Mouse (Mus musculus) C2C12 (cell line): Measurements from ENCODE around the gene Rufy2. TPM values are rescaled to one million over a fixed set of nuclear protein-coding genes. Genes with fewer than 3 reads are reported as not detected.

Experiments
- H3K27me3 ChIP-seq: one replicate; pipeline ENCODE4 v1.6.1; 2011; ENCODE audit not compliant: control insufficient read depth, insufficient read depth, insufficient read length
- H3K36me3 ChIP-seq: one replicate; pipeline ENCODE4 v1.6.1; 2011; ENCODE audit not compliant: control insufficient read depth, insufficient read depth
- H3K4me3 ChIP-seq: one replicate; pipeline ENCODE4 v1.5.1; 2011; ENCODE audit warnings: mild to moderate bottlenecking, control low read depth; ENCODE audit not compliant: poor library complexity, insufficient read depth, severe bottlenecking
- H3K79me2 ChIP-seq: one replicate; pipeline ENCODE4 v1.6.1; 2011; ENCODE audit not compliant: control insufficient read depth, insufficient read depth
- H3K79me3 ChIP-seq: one replicate; pipeline ENCODE4 v1.6.1; 2011; ENCODE audit warnings: low read depth, control low read depth
- H3ac ChIP-seq: one replicate; pipeline ENCODE3; 2011; ENCODE audit warnings: low read depth; ENCODE audit not compliant: control insufficient read depth, insufficient read length
- CEBPB ChIP-seq: IDR thresholded peaks from one replicate; pipeline ENCODE4 v1.6.1; 2011; ENCODE audit warnings: low read depth, mild to moderate bottlenecking, control low read depth, moderate library complexity
- CTCF ChIP-seq: IDR thresholded peaks from one replicate; pipeline ENCODE4 v1.5.1; 2011; ENCODE audit not compliant: control insufficient read depth, insufficient read depth, insufficient read length
- FOSL1 ChIP-seq: IDR thresholded peaks from one replicate; pipeline ENCODE4 v1.8.0; 2011; ENCODE audit warnings: mild to moderate bottlenecking, low read length; ENCODE audit not compliant: poor library complexity, insufficient read depth, severe bottlenecking
- MAX ChIP-seq: IDR thresholded peaks from one replicate; pipeline ENCODE4 v1.6.1; 2011; ENCODE audit warnings: mild to moderate bottlenecking, control low read depth
- MYOD1 ChIP-seq: IDR thresholded peaks from one replicate; pipeline ENCODE4 v1.6.1; 2011; ENCODE audit warnings: low read depth; ENCODE audit not compliant: control insufficient read depth, insufficient read length
- MYOG ChIP-seq: IDR thresholded peaks from one replicate; pipeline ENCODE4 v1.6.1; 2011; ENCODE audit not compliant: control insufficient read depth, insufficient read length; ENCODE audit errors: extremely low read depth
- USF1 ChIP-seq: IDR thresholded peaks from one replicate; pipeline ENCODE4 v1.6.1; 2011; ENCODE audit warnings: low read depth, mild to moderate bottlenecking, control low read depth, moderate library complexity
- polyA plus RNA-seq: library from polyadenylated mRNA; unstranded; fragments of >200 nt; fragmentation: generic; extraction: Trizol; gene quantifications from one replicate; pipeline ENCODE4 v1.2.1, GENCODE M21; 2012; ENCODE audit warnings: missing spikeins

Rufy2 gene
- polyA plus RNA-seq, 1 experiment = 2.4 TPM

GRCm38 (mm10) chr10:63028396-63028795, 48.4 kb downstream of the Rufy2 start:
- Histone ChIP-seq H3K36me3 (no peaks in the 10 kb centered on the region), H3K4me3 (no peak overlapping the region), H3K27me3 (no peaks in the 10 kb centered on the region), H3K79me2 (peaks cover 2% of the 10 kb centered on the region), H3K79me3 (no peaks in the 10 kb centered on the region), H3ac (no peak overlapping the region)
- TF ChIP-seq USF1 (no peak), FOSL1 (no peak), CTCF (no peak), MYOD1 (no peak), MAX (no peak), CEBPB (no peak), MYOG (no peak)

GRCm38 (mm10) chr10:63032267-63032666, 52.2 kb downstream of the Rufy2 start:
- Histone ChIP-seq H3K79me3 (no peaks in the 10 kb centered on the region), H3K4me3 (no peak overlapping the region), H3K36me3 (no peaks in the 10 kb centered on the region), H3K27me3 (no peaks in the 10 kb centered on the region), H3ac (no peak overlapping the region), H3K79me2 (no peaks in the 10 kb centered on the region)
- TF ChIP-seq MYOG (no peak), CTCF (no peak)

GRCm38 (mm10) chr10:63032956-63033355, 52.9 kb downstream of the Rufy2 start:
- Histone ChIP-seq H3ac (no peak overlapping the region), H3K27me3 (peaks cover 2% of the 10 kb centered on the region), H3K36me3 (no peaks in the 10 kb centered on the region), H3K79me3 (no peaks in the 10 kb centered on the region), H3K4me3 (no peak overlapping the region), H3K79me2 (no peaks in the 10 kb centered on the region)
- no peak for TF ChIP-seq MAX
- TF ChIP-seq MYOD1 = no peak
- no peak for TF ChIP-seq CTCF
- TF ChIP-seq MYOG = no peak
- no peak for TF ChIP-seq FOSL1
- TF ChIP-seq USF1 = no peak
- no peak for TF ChIP-seq CEBPB

DNA sequence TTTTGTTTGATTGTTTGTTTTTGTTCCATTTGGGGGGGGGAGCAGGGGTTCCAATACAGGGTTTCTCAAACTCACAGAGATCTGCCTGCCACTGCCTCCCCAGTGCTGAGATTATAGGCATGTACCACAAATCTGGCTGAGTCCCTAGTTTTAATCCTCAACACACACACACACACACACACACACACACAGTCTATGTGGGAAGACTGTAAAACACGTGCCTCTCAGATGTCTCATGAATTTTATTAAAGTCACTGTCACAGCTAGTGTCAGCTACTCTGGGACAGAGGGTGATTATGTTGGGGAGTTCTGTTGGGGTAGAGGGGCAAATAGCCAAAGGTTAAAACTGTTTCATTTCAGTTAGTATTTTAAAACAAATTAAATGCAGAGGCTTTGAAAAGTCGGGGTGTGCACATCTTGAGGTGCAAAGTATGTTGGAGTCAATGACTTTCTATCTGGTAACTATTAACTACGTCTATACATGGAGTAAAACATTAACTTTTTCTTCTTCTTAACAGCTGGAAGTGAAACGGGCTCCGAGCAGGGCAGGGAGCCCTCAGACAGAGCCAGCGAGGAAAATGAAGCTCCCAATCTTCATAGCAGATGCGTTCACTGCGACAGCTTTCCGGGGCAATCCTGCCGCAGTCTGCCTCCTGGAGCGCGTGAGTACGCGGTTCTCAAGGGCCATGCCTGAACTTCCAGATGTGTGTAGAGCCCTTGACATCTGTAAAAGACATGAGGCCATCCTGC, 58.7 kb downstream of the Rufy2 start:
- Histone ChIP-seq H3K79me2 (no peaks in the 10 kb centered on the region), H3K79me3 (no peaks in the 10 kb centered on the region), H3ac (no peak overlapping the region), H3K36me3 (no peaks in the 10 kb centered on the region), H3K4me3 (no peak overlapping the region), H3K27me3 (peaks cover 3% of the 10 kb centered on the region)
- no peak for TF ChIP-seq USF1

GRCm38 (mm10) chr10:63039867-63040628, 60.0 kb downstream of the Rufy2 start:
- Histone ChIP-seq H3ac (no peak overlapping the region), H3K4me3 (no peak overlapping the region), H3K36me3 (no peaks in the 10 kb centered on the region), H3K79me2 (no peaks in the 10 kb centered on the region), H3K79me3 (no peaks in the 10 kb centered on the region), H3K27me3 (peaks cover 9% of the 10 kb centered on the region)
- TF ChIP-seq USF1 = no peak
- no peak for TF ChIP-seq CEBPB
- no peak for TF ChIP-seq MYOG
- TF ChIP-seq FOSL1 = no peak
- TF ChIP-seq MYOD1 = no peak
- TF ChIP-seq CTCF = no peak
- TF ChIP-seq MAX = no peak

DNA sequence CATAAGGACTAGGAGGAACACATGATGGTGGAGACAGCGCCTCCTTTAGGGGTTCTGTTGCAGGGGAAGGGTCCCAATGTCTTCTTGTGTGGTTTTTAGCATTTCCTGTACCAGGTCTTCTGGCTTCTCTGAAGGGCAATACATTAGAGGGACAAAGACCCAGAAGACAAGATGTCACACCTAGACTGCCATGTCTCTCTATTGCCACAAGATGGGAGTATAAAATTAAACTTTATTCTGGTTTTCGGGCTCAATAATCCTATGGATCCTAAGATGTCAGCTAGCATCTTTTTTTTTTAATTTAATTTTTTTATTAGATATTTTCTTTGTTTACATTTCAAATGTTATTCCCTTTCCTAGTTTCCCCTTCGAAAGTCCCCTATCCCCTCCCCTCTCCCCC, 63.1 kb downstream of the Rufy2 start:
- Histone ChIP-seq H3K4me3 (no peak overlapping the region), H3K36me3 (no peaks in the 10 kb centered on the region), H3K27me3 (peaks cover 9% of the 10 kb centered on the region), H3ac (no peak overlapping the region), H3K79me3 (no peaks in the 10 kb centered on the region), H3K79me2 (no peaks in the 10 kb centered on the region)
- TF ChIP-seq USF1 (no peak), FOSL1 (no peak), MYOG (no peak), CTCF (no peak), CEBPB (no peak), MAX (no peak), MYOD1 (no peak)
